In genomic region chr3:79416944-79417680, GRCm38 (mm10) we compare ENCODE assay signal across 14 mouse cellular contexts.
DNase-seq lines count a peak whose midpoint lies in the region; ATAC-seq lines count a peak whose summit lies in the region.
"Had no signal": no experiment of that assay in that cellular context is flagged by ENCODE, and none has a peak within 500 bp of the region (broad histone marks: within the 10 kb centered on the region; RNA-seq: fewer than 3 reads in every experiment).

No protein-coding gene starts in this region.

- ATAC-seq in forebrain, embryonic 16.5 days = peak; percentile 92
- ATAC-seq in midbrain, embryonic 12.5 days (ENCODE audit: low FRiP score, low read depth) = peak; percentile 93

- no peaks in the 10 kb centered on the region for H3K36me3 ChIP-seq in forebrain, embryonic 16.5 days (ENCODE audit: control insufficient read depth, insufficient read depth)
- no peaks in the 10 kb centered on the region for H3K36me3 ChIP-seq in midbrain, embryonic 12.5 days
- H3K36me3 ChIP-seq: limb, embryonic 15.5 days had no signal

- peak overlapping the region; percentile 78 for H3K27ac ChIP-seq in forebrain, embryonic 16.5 days (ENCODE audit: low read length)
- peak overlapping the region; percentile 79 for H3K27ac ChIP-seq in midbrain, embryonic 12.5 days (replicated peaks)
- H3K27ac ChIP-seq: heart, adult 2 months; limb, embryonic 15.5 days had no signal

- no peaks in the 10 kb centered on the region for H3K9me3 ChIP-seq in forebrain, embryonic 16.5 days (ENCODE audit: control insufficient read depth, low read length)
- H3K9me3 ChIP-seq in midbrain, embryonic 12.5 days = no peaks in the 10 kb centered on the region
- H3K9me3 ChIP-seq: limb, embryonic 15.5 days had no signal

- peaks cover 14% of the 10 kb centered on the region for H3K4me1 ChIP-seq in forebrain, embryonic 16.5 days (replicated peaks; ENCODE audit: control insufficient read depth, insufficient read depth, low read length)
- peaks cover 15% of the 10 kb centered on the region for H3K4me1 ChIP-seq in midbrain, embryonic 12.5 days
- H3K4me1 ChIP-seq: limb, embryonic 15.5 days had no signal

- no peak overlapping the region for H3K4me3 ChIP-seq in forebrain, embryonic 16.5 days (replicated peaks; ENCODE audit: low read length)
- no peak overlapping the region for H3K4me3 ChIP-seq in midbrain, embryonic 12.5 days
- H3K4me3 ChIP-seq: heart, adult 2 months; limb, embryonic 15.5 days had no signal

- DNase-seq in ES-CJ7 (ENCODE audit: low read depth, low spot score) (peak; percentile 86), liver (no peak)
- peak; percentile 78 for DNase-seq in embryo, embryonic 11 days
- no peak for DNase-seq in yolk sac, embryonic 10.5 days (ENCODE audit: low spot score)
- no peak for DNase-seq in left cerebral cortex, adult 11 months (ENCODE audit: low spot score)
- no peak for DNase-seq in layer of hippocampus, postnatal 10 days (ENCODE audit: low spot score in 2 of 2)
- DNase-seq: adrenal gland, postnatal 14 days; B cell, adult 2 months; cerebellum, adult 9-11 months; heart, adult 2 months; lung, postnatal 14 days had no signal

- WGBS in forebrain, embryonic 16.5 days = 6% methylated on average over 4 of the region's 4 CpGs
- WGBS in midbrain, embryonic 12.5 days = 19% methylated on average over 4 of the region's 4 CpGs

- H3K27me3 ChIP-seq in forebrain, embryonic 16.5 days (replicated peaks; ENCODE audit: control insufficient read depth, insufficient read depth, low read length) = no peaks in the 10 kb centered on the region
- no peaks in the 10 kb centered on the region for H3K27me3 ChIP-seq in midbrain, embryonic 12.5 days
- H3K27me3 ChIP-seq: limb, embryonic 15.5 days had no signal

- peak overlapping the region; percentile 24 for H3K4me2 ChIP-seq in forebrain, embryonic 16.5 days (ENCODE audit: low read length)
- H3K4me2 ChIP-seq in midbrain, embryonic 12.5 days (replicated peaks) = peak overlapping the region; percentile 27; the same call in 1 of the 2 replicates
- H3K4me2 ChIP-seq: limb, embryonic 15.5 days had no signal

- H3K9ac ChIP-seq in forebrain, embryonic 16.5 days (replicated peaks; ENCODE audit: low read depth, low read length) = no peak overlapping the region
- H3K9ac ChIP-seq in midbrain, embryonic 12.5 days (replicated peaks) = no peak overlapping the region
- H3K9ac ChIP-seq: limb, embryonic 15.5 days had no signal

Comparison
In these comparisons a context has a peak if more than half of its experiments do, and no peak if none do; other contexts are left out.
1. DNase-seq: peak in ES-CJ7 (single experiment) and embryo, embryonic 11 days (single experiment); none in yolk sac, embryonic 10.5 days (single experiment), liver (single experiment), left cerebral cortex, adult 11 months (single experiment) and layer of hippocampus, postnatal 10 days (0 of 2).